Mouse (Mus musculus) CH12.LX (cell line): Measurements from ENCODE around the gene Prss42.

Source experiments
- CHD2 ChIP-seq: IDR thresholded peaks from 2 replicates; pipeline ENCODE4 v1.6.1; 2011; ENCODE audit warnings: low read length, improper control_type of control experiment
- CTCF ChIP-seq, 2 experiments: IDR thresholded peaks in 1 of 2; conservative IDR thresholded peaks in 1 of 2; 2 replicates each; pipeline ENCODE4 v1.5.1; 2011 to 2012; ENCODE audit warnings: low read depth in 2 of 2, low read length in 2 of 2, improper control_type of control experiment in 1 of 2, inconsistent platforms in 1 of 2, mild to moderate bottlenecking in 1 of 2, moderate library complexity in 1 of 2

GRCm38 (mm10) chr9:110797013-110797412, 953 bp upstream of the Prss42 start:
- TF ChIP-seq CTCF (conservative IDR thresholded peaks at IDR 0.05 in 1 of 2, IDR thresholded peaks at IDR 0.05 in 1 of 2; ENCODE audit: low read depth in 2 of 2, low read length in 2 of 2), result no peak
- no peak for TF ChIP-seq CHD2
